Mouse (Mus musculus): ENCODE results near the gene Gm2564. TPM values are rescaled to one million over a fixed set of nuclear protein-coding genes. Genes with fewer than 3 reads are reported as not detected.
"Not testable (repeated sequence)": the region's sequence is repeated elsewhere in the genome, so short reads cannot be mapped to it uniquely, and the experiment has no call there.

Gene Gm2564
- total RNA-seq (2021): 10 to 100 TPM in 1 of 2 experiments, 1 to 10 TPM in 1; 8.9 to 11.1 TPM
- long read RNA-seq, experiment 1, partial matches to known transcripts: 0 of 1 reads
- long read RNA-seq, experiment 1, other reads (novel, unspliced or antisense): 1 of 1 reads
- long read RNA-seq, experiment 2, partial matches to known transcripts: 0 of 1 reads
- long read RNA-seq, experiment 2, other reads (novel, unspliced or antisense): 1 of 1 reads

DNA sequence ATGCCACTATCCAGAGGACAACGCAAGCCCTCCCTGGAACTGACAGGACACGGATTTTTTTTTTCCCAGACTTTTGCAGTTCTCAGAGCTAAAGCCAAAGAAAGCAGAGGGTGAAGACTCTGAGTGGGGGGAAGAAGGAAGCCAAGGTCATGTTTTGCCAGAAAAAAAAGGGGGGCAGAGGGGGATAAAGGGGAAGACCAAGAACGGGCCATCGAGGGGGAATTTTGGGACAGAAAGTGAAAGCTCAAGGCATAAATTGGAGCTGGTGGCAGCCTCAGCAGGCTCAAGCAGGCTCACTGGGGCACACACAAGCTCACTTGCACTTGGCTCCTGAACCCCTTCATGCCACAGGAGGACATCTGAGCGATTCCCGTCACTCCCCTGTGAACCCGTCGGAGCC, at the start of gene Gm2564:
TSS of gene Gm2564 (plus strand) at position 301 of the 400 bp plus-strand sequence.
- DNase-seq: not testable (repeated sequence)

DNA sequence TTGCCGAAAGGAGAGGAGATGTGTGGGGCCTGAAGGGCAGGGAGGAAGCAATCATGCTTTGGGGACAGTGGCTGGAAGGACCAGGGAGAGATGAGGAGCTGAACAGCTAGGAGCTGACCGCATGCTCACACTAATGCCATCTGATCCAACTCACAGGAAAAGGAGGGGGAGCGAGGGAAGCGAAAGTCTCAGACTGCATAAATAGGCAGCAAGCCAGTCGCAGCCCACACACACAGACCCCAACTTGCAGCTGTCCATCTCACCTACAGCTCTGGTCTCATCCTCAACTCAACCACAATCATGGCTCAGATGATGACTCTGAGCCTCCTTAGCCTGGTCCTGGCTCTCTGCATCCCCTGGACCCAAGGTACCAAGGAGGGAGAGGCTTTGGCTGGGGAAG, 17.6 kb upstream of the Gm2564 start, which contains the start of gene Gm10591:
TSS of gene Gm10591 (plus strand) at position 301 of the 400 bp plus-strand sequence.
- DNase-seq: not testable (repeated sequence)

DNA sequence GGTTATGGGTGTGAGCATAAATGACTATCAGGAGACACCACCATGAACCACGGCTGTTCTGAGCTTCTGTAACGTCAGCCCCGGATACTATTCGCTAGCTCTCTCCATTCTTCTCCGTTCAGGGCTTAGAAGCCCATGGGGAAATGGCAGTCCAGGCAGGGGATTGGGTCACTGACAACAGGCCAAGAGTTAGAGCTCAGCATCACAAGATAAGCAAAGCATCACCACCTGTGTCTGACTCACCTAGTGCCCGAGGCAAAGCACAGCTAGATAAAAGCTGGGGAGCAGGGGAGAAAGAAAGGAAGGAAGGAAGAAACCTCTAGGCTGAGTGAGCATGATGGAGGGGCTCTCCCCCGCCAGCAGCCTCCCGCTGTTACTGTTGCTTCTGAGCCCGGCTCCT, 25.4 kb downstream of the Gm2564 start, which contains the start of gene Ccl27b:
TSS of gene Ccl27b (plus strand) at position 301 of the 400 bp plus-strand sequence.
- DNase-seq: not testable (repeated sequence)

DNA sequence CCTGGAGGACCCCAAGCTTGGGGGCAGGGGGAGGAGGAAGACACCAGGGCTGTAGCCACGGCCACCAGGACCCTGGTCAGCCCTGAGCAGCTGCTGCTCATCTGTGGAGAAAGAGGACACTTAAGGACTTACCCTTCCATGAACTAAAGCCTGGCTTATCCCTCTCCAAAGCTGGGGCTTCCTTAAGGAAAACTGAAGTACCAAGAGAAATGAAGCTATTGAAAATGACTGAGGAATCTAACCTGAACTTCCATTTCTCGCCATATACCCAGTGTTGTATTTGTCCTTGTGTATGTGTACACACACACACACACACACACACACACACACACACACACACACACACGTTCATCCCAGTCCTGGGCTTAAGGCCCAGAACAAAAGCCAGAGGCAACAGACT, 32.3 kb downstream of the Gm2564 start, which contains the start of gene Il11ra2:
TSS of gene Il11ra2 (minus strand) at position 101 of the 400 bp plus-strand sequence.
- DNase-seq: not testable (repeated sequence)

DNA sequence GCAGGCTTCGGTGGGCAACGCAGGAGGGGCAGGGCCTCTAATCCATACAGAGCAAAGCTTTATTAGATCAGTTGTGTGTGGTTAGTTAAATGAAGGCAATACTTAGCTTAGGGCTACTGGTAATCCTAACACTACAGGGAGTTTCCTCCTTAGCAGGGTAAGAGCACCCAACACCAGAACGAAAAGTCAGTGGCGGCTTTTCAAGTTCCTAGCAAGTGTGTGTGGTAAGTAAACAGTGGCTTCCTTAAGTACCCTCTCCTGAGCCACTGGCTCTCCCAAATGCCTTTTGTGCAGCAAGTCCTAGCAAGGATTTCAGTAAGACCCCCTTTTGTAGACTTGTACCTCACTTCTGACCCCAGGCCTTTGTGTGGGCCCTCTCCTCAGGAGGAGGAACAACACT, 45.9 kb downstream of the Gm2564 start:
- DNase-seq: not testable (repeated sequence)

DNA sequence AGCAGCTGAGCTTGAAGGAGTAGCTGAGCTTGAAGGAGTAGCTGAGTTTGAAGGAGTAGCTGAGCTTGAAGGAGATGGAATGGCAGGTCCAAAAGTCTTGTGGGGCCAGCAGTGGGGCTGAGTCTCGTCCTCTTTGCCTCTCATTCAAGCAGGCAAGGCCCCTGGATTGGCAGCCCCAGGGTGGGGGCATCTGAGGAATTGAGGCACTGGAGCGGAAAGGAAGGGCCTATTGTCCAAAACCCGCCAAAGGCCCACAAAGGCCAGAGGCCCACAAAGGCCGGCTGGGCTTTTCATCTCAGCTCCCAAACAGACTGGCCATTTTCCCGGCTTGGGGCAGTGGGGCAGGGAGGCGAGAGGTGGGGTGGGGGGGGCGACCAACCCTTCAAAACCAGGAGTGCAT, 49.8 kb downstream of the Gm2564 start:
- not testable (repeated sequence) for DNase-seq

DNA sequence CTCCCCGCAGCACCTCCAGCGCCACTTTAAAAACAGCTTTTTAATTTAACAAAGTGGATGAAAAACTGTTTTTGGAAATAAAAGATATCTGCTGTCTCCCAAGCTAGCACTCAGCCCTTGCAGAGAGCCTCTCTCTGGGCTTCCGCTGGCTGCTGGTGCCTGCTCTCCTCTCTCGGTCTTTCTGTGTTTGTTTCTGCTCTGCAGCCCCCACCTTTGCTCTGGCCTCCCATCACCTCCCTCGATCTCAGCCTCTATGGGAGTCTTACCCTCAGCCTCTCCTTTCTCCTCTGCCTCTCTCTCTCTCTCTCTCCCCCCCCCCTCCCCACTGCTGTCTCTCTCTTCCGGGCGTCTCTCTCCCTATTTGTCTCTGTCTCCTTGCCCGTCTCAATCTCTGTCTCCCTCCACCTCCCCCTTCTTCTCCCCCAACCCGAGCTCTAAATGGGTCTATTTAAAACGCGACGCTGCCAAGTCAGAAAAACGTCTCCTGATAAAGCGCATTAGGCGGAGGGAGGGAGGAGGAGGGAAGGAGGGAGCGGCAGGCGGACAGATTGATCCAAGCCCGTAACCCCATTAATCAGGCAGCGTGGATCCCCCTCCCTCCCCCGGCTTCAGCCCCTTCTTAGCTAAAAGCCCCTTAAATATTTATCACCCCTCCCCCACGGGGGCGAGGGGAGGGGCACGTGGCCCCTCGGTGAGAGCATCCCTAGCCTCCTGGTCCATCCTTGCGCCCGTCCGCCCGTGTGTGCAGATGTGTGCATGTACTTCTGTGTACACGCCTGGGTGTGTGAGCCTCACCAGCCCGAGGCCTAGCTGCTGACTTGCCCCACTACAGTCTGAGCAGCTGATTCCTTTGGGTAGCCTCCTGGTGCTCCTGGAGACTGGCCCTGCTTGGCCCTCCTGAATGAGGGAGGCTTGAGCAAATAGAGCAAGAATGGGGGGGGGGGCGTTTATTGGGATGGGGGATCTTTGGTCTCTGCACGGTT, 51.1 kb downstream of the Gm2564 start:
- not testable (repeated sequence) for DNase-seq

Other genes starting within 250 kb of the Gm2564 start
- gene Gm21586, start 190.3 kb upstream of the Gm2564 start, total RNA-seq (2021): not detected
- gene Gm2163, start 163.0 kb upstream of the Gm2564 start, total RNA-seq (2021): under 1 TPM; 0.30 to 0.33 TPM
- gene Fam205a2, start 101.5 kb upstream of the Gm2564 start, total RNA-seq (2021): not detected
- gene Gm10591, start 17.5 kb upstream of the Gm2564 start, total RNA-seq (2021): not detected
- gene Ccl27b, start 25.5 kb downstream of the Gm2564 start, total RNA-seq (2021): 1 to 10 TPM; 3.7 to 8.7 TPM
- not detected for gene Il11ra2, start 32.2 kb downstream of the Gm2564 start, total RNA-seq (2021)
- under 1 TPM in 1 of 2 experiments, not detected in 1; 0.40 TPM for gene 4930578G10Rik, start 105.8 kb downstream of the Gm2564 start, total RNA-seq (2021)
- gene Ccl19, start 126.9 kb downstream of the Gm2564 start, total RNA-seq (2021): 1 to 10 TPM; 2.4 to 2.9 TPM
- gene Ccl21a, start 144.3 kb downstream of the Gm2564 start, total RNA-seq (2021): 1 to 10 TPM; 2.7 to 5.5 TPM
- gene Fam205a1, start 224.2 kb downstream of the Gm2564 start, total RNA-seq (2021): not detected
- under 1 TPM; 0.16 to 0.20 TPM for gene Gm12394, start 227.1 kb downstream of the Gm2564 start, total RNA-seq (2021)
- not detected for gene Fam205c, start 244.5 kb downstream of the Gm2564 start, total RNA-seq (2021)